ENCODE assay signal across 27 mouse cellular contexts in the genomic region with DNA sequence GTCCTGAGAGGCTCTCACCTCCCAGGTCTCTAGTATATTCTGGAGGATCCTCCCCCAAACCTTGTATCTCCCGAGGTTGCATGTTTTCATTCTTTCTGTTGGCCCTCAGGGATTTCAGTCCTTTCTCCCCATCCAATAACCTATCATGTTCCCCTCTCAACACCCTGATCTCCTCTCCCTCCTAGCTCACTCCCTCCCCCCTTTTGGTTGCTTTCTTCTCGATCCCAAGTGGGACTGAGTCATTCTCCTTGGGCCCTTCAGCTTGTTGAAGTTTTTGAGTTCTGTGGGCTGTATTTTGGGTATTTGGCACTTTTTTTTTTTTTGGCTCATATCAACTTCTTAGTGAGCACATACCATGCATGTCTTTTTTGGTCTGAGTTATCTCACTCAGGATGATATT. TPM values are rescaled to one million over a fixed set of nuclear protein-coding genes. Genes with fewer than 3 reads are reported as not detected.
"Had no signal": no experiment of that assay in that cellular context is flagged by ENCODE, and none has a peak within 500 bp of the region (broad histone marks: within the 10 kb centered on the region; RNA-seq: fewer than 3 reads in every experiment).

No protein-coding gene starts in this region.

- H3K4me3 ChIP-seq: gastrocnemius, adult 2 months; heart, adult 2 months; heart, embryonic 12.5 days; hindbrain, embryonic 10.5 days; hindbrain, embryonic 12.5 days; intestine, embryonic 15.5 days; layer of hippocampus, adult 2 months; left cerebral cortex, adult 2 months; limb, embryonic 10.5 days; limb, embryonic 12.5 days; liver, embryonic 13.5 days; liver, embryonic 15.5 days had no signal

- H3K4me2 ChIP-seq: heart, embryonic 12.5 days; hindbrain, embryonic 12.5 days; hindbrain, embryonic 14.5 days; intestine, embryonic 15.5 days; limb, embryonic 12.5 days; liver, embryonic 11.5 days; liver, embryonic 13.5 days; liver, embryonic 15.5 days had no signal

- ATAC-seq: hindbrain, embryonic 16.5 days; inflammation-experienced regulatory T-cells, adult 6 months; intestine, embryonic 15.5 days; intestine, postnatal 0 days had no signal

- H3K27ac ChIP-seq: gastrocnemius, adult 2 months; heart, adult 2 months; hindbrain, embryonic 10.5 days; hindbrain, embryonic 12.5 days; hindbrain, embryonic 14.5 days; intestine, embryonic 15.5 days; layer of hippocampus, adult 2 months; left cerebral cortex, adult 2 months; limb, embryonic 10.5 days; limb, embryonic 12.5 days; liver, embryonic 13.5 days; liver, embryonic 15.5 days had no signal

- DNase-seq: gastrocnemius, adult 2 months; gastrocnemius, postnatal 10 days; heart, adult 2 months; heart, postnatal 10 days; heart, postnatal 4 days; kidney, adult 18-20 months; kidney, adult 8-10 months; kidney, postnatal 10 days; kidney, postnatal 25 days; kidney, postnatal 4 days; liver; liver, embryonic 13.5 days had no signal

- H3K9me3 ChIP-seq: heart, embryonic 12.5 days; hindbrain, embryonic 10.5 days; hindbrain, embryonic 12.5 days; intestine, embryonic 15.5 days; limb, embryonic 10.5 days; limb, embryonic 12.5 days; liver, embryonic 13.5 days; liver, embryonic 15.5 days had no signal

- H3K27me3 ChIP-seq: heart, embryonic 12.5 days; hindbrain, embryonic 12.5 days; intestine, embryonic 15.5 days; limb, embryonic 12.5 days; liver, embryonic 13.5 days; liver, embryonic 15.5 days had no signal

- H3K9ac ChIP-seq: heart, embryonic 12.5 days; hindbrain, embryonic 12.5 days; hindbrain, embryonic 14.5 days; intestine, embryonic 15.5 days; limb, embryonic 12.5 days; liver, embryonic 13.5 days; liver, embryonic 15.5 days had no signal

- H3K36me3 ChIP-seq: heart, embryonic 12.5 days; hindbrain, embryonic 10.5 days; hindbrain, embryonic 12.5 days; intestine, embryonic 15.5 days; limb, embryonic 10.5 days; limb, embryonic 12.5 days; liver, embryonic 13.5 days; liver, embryonic 15.5 days had no signal

- H3K4me1 ChIP-seq: heart, embryonic 12.5 days; hindbrain, embryonic 10.5 days; hindbrain, embryonic 12.5 days; intestine, embryonic 15.5 days; limb, embryonic 10.5 days; limb, embryonic 12.5 days; liver, embryonic 13.5 days; liver, embryonic 15.5 days had no signal

RNA-seq across cellular contexts. Expression of a gene that starts 47.8 kb away (rescaled TPM):
- total RNA-seq: granulocyte monocyte progenitor cell, adult 5-6 weeks had no signal
- polyA plus RNA-seq: inflammation-experienced regulatory T-cells, adult 6 months had no signal
